Mouse (Mus musculus) ES-E14 (cell line): ENCODE data around the gene S100b. TPM values are rescaled to one million over a fixed set of nuclear protein-coding genes. Genes with fewer than 3 reads are reported as not detected.

Source experiments
- DNase-seq: peaks from one replicate; pipeline ENCODE4 v3.0.0-alpha.2; 2013; ENCODE audit warnings: low read depth, low spot score
- H3K27ac ChIP-seq: 2 replicates; pipeline ENCODE4 v1.5.1; 2012; ENCODE audit warnings: low read depth, mild to moderate bottlenecking, low read length, moderate library complexity, mixed read lengths; ENCODE audit not compliant: poor library complexity, insufficient read depth, severe bottlenecking
- H3K36me3 ChIP-seq: 2 replicates; pipeline ENCODE4 v1.6.1; 2012; ENCODE audit warnings: mild to moderate bottlenecking, low read length, moderate library complexity, mixed read lengths; ENCODE audit not compliant: control insufficient read depth, poor library complexity, insufficient read depth, severe bottlenecking
- H3K4me1 ChIP-seq, 2 experiments: fragments of 150-350 bp in 1 of 2; sonication (generic) in 1 of 2; 2 replicates each; pipeline ENCODE4 v1.6.1; 2012; ENCODE audit warnings: low read length in 2 of 2, mild to moderate bottlenecking in 1 of 2, mixed read lengths in 1 of 2; ENCODE audit not compliant: control insufficient read depth in 2 of 2, insufficient read depth in 2 of 2, poor library complexity in 1 of 2
- H3K4me3 ChIP-seq, 2 experiments: fragments of 150-350 bp in 1 of 2; sonication (generic) in 1 of 2; 2 replicates each; pipeline ENCODE4 v1.5.1; 2012; ENCODE audit warnings: low read length in 2 of 2, low read depth in 1 of 2, mild to moderate bottlenecking in 1 of 2, mixed read lengths in 1 of 2; ENCODE audit not compliant: insufficient read depth in 1 of 2, poor library complexity in 1 of 2, severe bottlenecking in 1 of 2
- H3K9ac ChIP-seq: 2 replicates; pipeline ENCODE4 v1.6.1; 2012; ENCODE audit warnings: low read depth, mild to moderate bottlenecking, low read length, mixed read lengths; ENCODE audit not compliant: poor library complexity, insufficient read depth, severe bottlenecking
- H3K9me3 ChIP-seq: fragments of 150-350 bp; sonication (generic); 2 replicates; pipeline ENCODE4 v1.6.1; 2012; ENCODE audit warnings: low read depth, mild to moderate bottlenecking, low read length; ENCODE audit not compliant: control insufficient read depth, insufficient read depth
- CHD2 ChIP-seq: IDR thresholded peaks from 2 replicates; pipeline ENCODE4 v1.6.1; 2014; ENCODE audit warnings: mild to moderate bottlenecking, low read depth, low read length, inconsistent platforms
- HCFC1 ChIP-seq: IDR thresholded peaks from 2 replicates; pipeline ENCODE4 v1.6.1; 2012; ENCODE audit warnings: low read length, inconsistent platforms, borderline replicate concordance; ENCODE audit not compliant: insufficient read depth
- MAFK ChIP-seq: IDR thresholded peaks from 2 replicates; pipeline ENCODE4 v1.6.1; 2014; ENCODE audit warnings: mild to moderate bottlenecking, low read depth, low read length, inconsistent platforms; ENCODE audit not compliant: insufficient read depth
- ZC3H11A ChIP-seq: IDR thresholded peaks from 2 replicates; pipeline ENCODE4 v1.6.1; 2012; ENCODE audit warnings: low read depth, mild to moderate bottlenecking, inconsistent platforms, low read length, borderline replicate concordance
- ZNF384 ChIP-seq: IDR thresholded peaks from 2 replicates; pipeline ENCODE4 v1.6.1; 2012; ENCODE audit warnings: low read depth, low read length, inconsistent platforms
- in situ Hi-C, 2 experiments: fragments of 600-800 bp; cut with MboI; formaldehyde crosslinking; loops; one replicate each; pipeline ENCODE4 v1.15.1; 2025; ENCODE audit warnings: low sequenced_read_pairs in 2 of 2, inconsistent platforms in 1 of 2; ENCODE audit not compliant: unreplicated experiment in 2 of 2
- total RNA-seq: library from RNA; depleted of rRNA; stranded (reverse); fragments of 300-350 nt; gene quantifications from 2 replicates; pipeline ENCODE4 v1.2.3, GENCODE M21; 2012

S100b gene
- total RNA-seq, 1 experiment, result not detected

GRCm38 (mm10) chr10:76237341-76238225 is 16.1 kb upstream of the S100b start, which contains the start of gene Prmt2:
Prmt2 (minus strand) TSS chr10:76237865.
- peak within 1 kb of the TSS; percentile 76 to 91 for H3K4me3 ChIP-seq
- peak; percentile 95 for DNase-seq
- in situ Hi-C loops, result no loop called here
- TF ChIP-seq ZC3H11A (no peak), MAFK (no peak), HCFC1 (no peak), ZNF384 (no peak), CHD2 (no peak)
- 0 out of 2 replicates have a peak within 1 kb of the TSS, but pooled peaks have one; percentile 28 for H3K27ac ChIP-seq
- H3K9ac ChIP-seq, result peak within 1 kb of the TSS; percentile 73; the same call in 1 of the 2 replicates
- H3K9me3 ChIP-seq, result no peaks in the 10 kb centered on the region
- 0 out of 4 replicates have a peak, but pooled peaks cover 0 to 1% of the 10 kb centered on the region in 2 experiments for H3K4me1 ChIP-seq
- H3K36me3 ChIP-seq, result no peaks in the 10 kb centered on the region

- in situ Hi-C loops, result no loop called here
- TF ChIP-seq HCFC1 (no peak), ZC3H11A (no peak), ZNF384 (no peak), MAFK (no peak), CHD2 (no peak)
- H3K27ac ChIP-seq, result no peak overlapping the region
- 0 out of 4 replicates have a peak, but pooled peaks cover 0 to 1% of the 10 kb centered on the region in 2 experiments for H3K4me1 ChIP-seq
- H3K9ac ChIP-seq, result no peak overlapping the region
- no peak for DNase-seq
- H3K4me3 ChIP-seq, result no peak overlapping the region
- H3K36me3 ChIP-seq, result no peaks in the 10 kb centered on the region
- H3K9me3 ChIP-seq, result no peaks in the 10 kb centered on the region
These were observed 14.3 kb upstream of the S100b start for GRCm38 (mm10) chr10:76239401-76239800.

- in situ Hi-C loops, result no loop called here
- no peak for TF ChIP-seq ZNF384
- TF ChIP-seq HCFC1, result no peak
- no peak for TF ChIP-seq MAFK
These were observed 8.5 kb upstream of the S100b start for GRCm38 (mm10) chr10:76245106-76245505.

GRCm38 (mm10) chr10:76246601-76247000 is 7.1 kb upstream of the S100b start:
- Histone ChIP-seq H3K9me3 (no peaks in the 10 kb centered on the region), H3K9ac (no peak overlapping the region), H3K36me3 (no peaks in the 10 kb centered on the region), H3K4me3 (no peak overlapping the region), H3K4me1 (peaks cover 0 to 5% of the 10 kb centered on the region in 2 experiments; a peak in 1 of 4 replicates), H3K27ac (no peak overlapping the region)
- no peak for DNase-seq
- TF ChIP-seq HCFC1 (no peak), ZNF384 (no peak), MAFK (no peak), CHD2 (no peak), ZC3H11A (no peak)
- in situ Hi-C loops, result no loop called here

More at GRCm38 (mm10) chr10:76245106-76245505, 8.5 kb upstream of the S100b start:
- DNase-seq, result no peak
- Histone ChIP-seq H3K9me3 (no peaks in the 10 kb centered on the region), H3K4me3 (no peak overlapping the region), H3K36me3 (no peaks in the 10 kb centered on the region), H3K27ac (no peak overlapping the region), H3K4me1 (peaks cover 0 to 5% of the 10 kb centered on the region in 2 experiments; a peak in 1 of 4 replicates), H3K9ac (no peak overlapping the region)
